Mouse (Mus musculus): Measurements from ENCODE around the gene Tmprss12. TPM values are rescaled to one million over a fixed set of nuclear protein-coding genes. Genes with fewer than 3 reads are reported as not detected.
"Not testable (repeated sequence)": the region's sequence is repeated elsewhere in the genome, so short reads cannot be mapped to it uniquely, and the experiment has no call there.

Tmprss12 gene
- polyA plus RNA-seq, 1 experiment from 2014 or later = not detected

- H3K27ac ChIP-seq (ENCODE audit: low read length) = peak overlapping the region; percentile 92
- ATAC-seq (ENCODE audit: low FRiP score, low TSS enrichment) = no peak
- no peaks in the 10 kb centered on the region for H3K36me3 ChIP-seq (ENCODE audit: insufficient read depth, low read length)
- H3K27me3 ChIP-seq (ENCODE audit: insufficient read depth, low read length) = no peaks in the 10 kb centered on the region
- H3K9me3 ChIP-seq (ENCODE audit: low read length) = no peaks in the 10 kb centered on the region
- H3K4me3 ChIP-seq (ENCODE audit: low read length) = peak overlapping the region; percentile 59
- peak overlapping the region; percentile 77 for H3K4me2 ChIP-seq (replicated peaks; ENCODE audit: low read depth, low read length)
- no peak overlapping the region for H3K9ac ChIP-seq (replicated peaks; ENCODE audit: low read length)
- 40% methylated on average over 8 of the region's 8 CpGs for WGBS
- H3K4me1 ChIP-seq (ENCODE audit: insufficient read depth, low read length) = peaks cover 8% of the 10 kb centered on the region; the same call in 1 of the 2 replicates
Observed at GRCm38 (mm10) chr15:100303428-100304018, 22.9 kb downstream of the Tmprss12 start.

- peak; percentile 86 for ATAC-seq (ENCODE audit: low FRiP score, low TSS enrichment)
- H3K27me3 ChIP-seq (ENCODE audit: insufficient read depth, low read length) = no peaks in the 10 kb centered on the region
Observed at GRCm38 (mm10) chr15:100304019-100304991, 23.7 kb downstream of the Tmprss12 start, which contains the start of gene Mettl7a1. Gene Mettl7a1, plus strand, starts transcription at chr15:100304140.

GRCm38 (mm10) chr15:100306201-100306600 is 25.6 kb downstream of the Tmprss12 start:
- Histone ChIP-seq H3K4me3 (ENCODE audit: low read length) (no peak overlapping the region), H3K4me2 (replicated peaks; ENCODE audit: low read depth, low read length) (peak overlapping the region; percentile 77; the same call in 1 of the 2 replicates), H3K4me1 (ENCODE audit: insufficient read depth, low read length) (peaks cover 8% of the 10 kb centered on the region; the same call in 1 of the 2 replicates), H3K27me3 (ENCODE audit: insufficient read depth, low read length) (no peaks in the 10 kb centered on the region), H3K36me3 (ENCODE audit: insufficient read depth, low read length) (no peaks in the 10 kb centered on the region), H3K27ac (ENCODE audit: low read length) (no peak overlapping the region), H3K9ac (replicated peaks; ENCODE audit: low read length) (no peak overlapping the region), H3K9me3 (ENCODE audit: low read length) (no peaks in the 10 kb centered on the region)
- 80% methylated on average over 2 of the region's 2 CpGs for WGBS
- no peak for ATAC-seq (ENCODE audit: low FRiP score, low TSS enrichment)

More at GRCm38 (mm10) chr15:100304019-100304991, 23.7 kb downstream of the Tmprss12 start, which contains the start of gene Mettl7a1:
- peak within 1 kb of the TSS; percentile 77 for H3K4me2 ChIP-seq (replicated peaks; ENCODE audit: low read depth, low read length)
- WGBS = 4% methylated on average over 20 of the region's 30 CpGs
- H3K9me3 ChIP-seq (ENCODE audit: low read length) = no peaks in the 10 kb centered on the region
- peak within 1 kb of the TSS; percentile 92 for H3K27ac ChIP-seq (ENCODE audit: low read length)
- peaks cover 8% of the 10 kb centered on the region; the same call in 1 of the 2 replicates for H3K4me1 ChIP-seq (ENCODE audit: insufficient read depth, low read length)
- peak within 1 kb of the TSS; percentile 71 for H3K9ac ChIP-seq (replicated peaks; ENCODE audit: low read length)
- H3K36me3 ChIP-seq (ENCODE audit: insufficient read depth, low read length) = no peaks in the 10 kb centered on the region
- H3K4me3 ChIP-seq (ENCODE audit: low read length) = peak within 1 kb of the TSS; percentile 59

- peak; percentile 47; the same call in 1 of the 2 replicates for ATAC-seq (ENCODE audit: low FRiP score, low TSS enrichment)
- not testable (repeated sequence) for H3K36me3 ChIP-seq (ENCODE audit: insufficient read depth, low read length); H3K4me2 ChIP-seq (replicated peaks; ENCODE audit: low read depth, low read length); H3K9me3 ChIP-seq (ENCODE audit: low read length); H3K4me1 ChIP-seq (ENCODE audit: insufficient read depth, low read length); H3K4me3 ChIP-seq (ENCODE audit: low read length); H3K27ac ChIP-seq (ENCODE audit: low read length); H3K9ac ChIP-seq (replicated peaks; ENCODE audit: low read length); H3K27me3 ChIP-seq (ENCODE audit: insufficient read depth, low read length)
- 44% methylated on average over 11 of the region's 11 CpGs for WGBS
Observed at GRCm38 (mm10) chr15:100307438-100308096, 26.9 kb downstream of the Tmprss12 start.

- Histone ChIP-seq H3K9ac (replicated peaks; ENCODE audit: low read length) (no peak overlapping the region), H3K9me3 (ENCODE audit: low read length) (0 out of 2 replicates have a peak, but pooled peaks cover 3% of the 10 kb centered on the region), H3K4me3 (ENCODE audit: low read length) (no peak overlapping the region), H3K27me3 (ENCODE audit: insufficient read depth, low read length) (no peaks in the 10 kb centered on the region), H3K4me1 (ENCODE audit: insufficient read depth, low read length) (no peaks in the 10 kb centered on the region), H3K27ac (ENCODE audit: low read length) (no peak overlapping the region), H3K36me3 (ENCODE audit: insufficient read depth, low read length) (peaks cover 4% of the 10 kb centered on the region; the same call in 1 of the 2 replicates), H3K4me2 (replicated peaks; ENCODE audit: low read depth, low read length) (no peak overlapping the region)
- no peak for ATAC-seq (ENCODE audit: low FRiP score, low TSS enrichment)
- 78% methylated on average over 2 of the region's 2 CpGs for WGBS
Observed at GRCm38 (mm10) chr15:100312346-100312745, 31.7 kb downstream of the Tmprss12 start.

- H3K9me3 ChIP-seq (ENCODE audit: low read length) = 0 out of 2 replicates have a peak, but pooled peaks cover 3% of the 10 kb centered on the region
- peaks cover 4% of the 10 kb centered on the region; the same call in 1 of the 2 replicates for H3K36me3 ChIP-seq (ENCODE audit: insufficient read depth, low read length)
- H3K4me1 ChIP-seq (ENCODE audit: insufficient read depth, low read length) = no peaks in the 10 kb centered on the region
- WGBS = 92% methylated on average over 5 of the region's 5 CpGs
- no peaks in the 10 kb centered on the region for H3K27me3 ChIP-seq (ENCODE audit: insufficient read depth, low read length)
- no peak overlapping the region for H3K4me3 ChIP-seq (ENCODE audit: low read length)
- no peak for ATAC-seq (ENCODE audit: low FRiP score, low TSS enrichment)
- no peak overlapping the region for H3K27ac ChIP-seq (ENCODE audit: low read length)
- H3K9ac ChIP-seq (replicated peaks; ENCODE audit: low read length) = no peak overlapping the region
- no peak overlapping the region for H3K4me2 ChIP-seq (replicated peaks; ENCODE audit: low read depth, low read length)
Observed at GRCm38 (mm10) chr15:100314448-100315145, 34.0 kb downstream of the Tmprss12 start.

GRCm38 (mm10) chr15:100318014-100318671 is 37.5 kb downstream of the Tmprss12 start:
- not testable (repeated sequence) for H3K36me3 ChIP-seq (ENCODE audit: insufficient read depth, low read length); H3K4me1 ChIP-seq (ENCODE audit: insufficient read depth, low read length); H3K9me3 ChIP-seq (ENCODE audit: low read length); H3K4me3 ChIP-seq (ENCODE audit: low read length); H3K9ac ChIP-seq (replicated peaks; ENCODE audit: low read length); H3K27ac ChIP-seq (ENCODE audit: low read length); H3K4me2 ChIP-seq (replicated peaks; ENCODE audit: low read depth, low read length); H3K27me3 ChIP-seq (ENCODE audit: insufficient read depth, low read length); ATAC-seq (ENCODE audit: low FRiP score, low TSS enrichment)
- WGBS = 51% methylated on average over 4 of the region's 4 CpGs

GRCm38 (mm10) chr15:100319884-100320283 is 39.2 kb downstream of the Tmprss12 start:
- Histone ChIP-seq H3K4me1 (ENCODE audit: insufficient read depth, low read length) (no peaks in the 10 kb centered on the region), H3K9ac (replicated peaks; ENCODE audit: low read length) (no peak overlapping the region), H3K27me3 (ENCODE audit: insufficient read depth, low read length) (no peaks in the 10 kb centered on the region), H3K4me2 (replicated peaks; ENCODE audit: low read depth, low read length) (no peak overlapping the region), H3K4me3 (ENCODE audit: low read length) (no peak overlapping the region), H3K36me3 (ENCODE audit: insufficient read depth, low read length) (no peaks in the 10 kb centered on the region), H3K27ac (ENCODE audit: low read length) (no peak overlapping the region), H3K9me3 (ENCODE audit: low read length) (no peaks in the 10 kb centered on the region)
- 79% methylated on average over 1 of the region's 1 CpGs for WGBS
- ATAC-seq (ENCODE audit: low FRiP score, low TSS enrichment) = no peak
